Mouse (Mus musculus) kidney, embryonic 15.5 days (tissue): ENCODE measurements around the gene Gm10643. TPM values are rescaled to one million over a fixed set of nuclear protein-coding genes. Genes with fewer than 3 reads are reported as not detected.

Experiments used
- ATAC-seq: fragments of 200-750 bp; cut with Nextera tagmentation; replicated peaks from 2 replicates; pipeline ENCODE4 v1.8.0; 2017; ENCODE audit warnings: moderate TSS enrichment; ENCODE audit not compliant: low FRiP score
- H3K27ac ChIP-seq: fragments of 300-500 bp; sonication (generic); 2 replicates; pipeline ENCODE4 v1.5.1; 2015; ENCODE audit warnings: mild to moderate bottlenecking, inconsistent platforms
- H3K27me3 ChIP-seq: fragments of 300-500 bp; sonication (generic); 2 replicates; pipeline ENCODE4 v1.6.1; 2015; ENCODE audit warnings: inconsistent platforms
- H3K36me3 ChIP-seq: fragments of 300-500 bp; sonication (generic); 2 replicates; pipeline ENCODE4 v1.6.1; 2015; ENCODE audit warnings: inconsistent platforms
- H3K4me1 ChIP-seq: fragments of 300-500 bp; sonication (generic); 2 replicates; pipeline ENCODE4 v1.6.1; 2015; ENCODE audit warnings: inconsistent platforms
- H3K4me2 ChIP-seq: fragments of 300-500 bp; sonication (generic); 2 replicates; pipeline ENCODE4 v1.6.1; 2015; ENCODE audit warnings: moderate library complexity, mild to moderate bottlenecking, inconsistent platforms
- H3K4me3 ChIP-seq: fragments of 300-500 bp; sonication (generic); replicated peaks from 2 replicates; pipeline ENCODE4 v1.5.1; 2015; ENCODE audit warnings: mild to moderate bottlenecking, inconsistent platforms
- H3K9ac ChIP-seq: fragments of 300-500 bp; sonication (generic); 2 replicates; pipeline ENCODE4 v1.6.1; 2015; ENCODE audit warnings: mild to moderate bottlenecking, inconsistent platforms
- H3K9me3 ChIP-seq: fragments of 300-500 bp; sonication (generic); replicated peaks from 2 replicates; pipeline ENCODE4 v1.6.1; 2016; ENCODE audit warnings: inconsistent platforms
- WGBS: fragments of 180-500 bp; shearing (Covaris S2); methylation state at CpG from one replicate; pipeline ENCODE4 v1.1.7; 2015; ENCODE audit warnings: mixed read lengths; 5-methylcytosine and 5-hydroxymethylcytosine counted together
- polyA plus RNA-seq: library from polyadenylated mRNA; unstranded; fragments of >200 nt; fragmentation: Nextera tagmentation; extraction: Ambion mirVana; gene quantifications from 2 replicates; pipeline ENCODE4 v1.2.1, GENCODE M21; 2015

Gm10643 gene
- polyA plus RNA-seq, 1 experiment from 2014 or later: 1.6 TPM

GRCm38 (mm10) chr8:84069750-84070149 is 4.8 kb upstream of the Gm10643 start:
- H3K27ac ChIP-seq: 0 out of 2 replicates have a peak overlapping the region, but pooled peaks have one; percentile 19
- no peak overlapping the region for H3K4me2 ChIP-seq
- peaks cover 67% of the 10 kb centered on the region for H3K4me1 ChIP-seq
- 70% methylated on average over 2 of the region's 2 CpGs for WGBS
- no peak overlapping the region for H3K9ac ChIP-seq
- no peak overlapping the region for H3K4me3 ChIP-seq
- H3K27me3 ChIP-seq: no peaks in the 10 kb centered on the region
- peaks cover 9% of the 10 kb centered on the region; the same call in 1 of the 2 replicates for H3K36me3 ChIP-seq
- ATAC-seq: no peak
- H3K9me3 ChIP-seq: no peaks in the 10 kb centered on the region

DNA sequence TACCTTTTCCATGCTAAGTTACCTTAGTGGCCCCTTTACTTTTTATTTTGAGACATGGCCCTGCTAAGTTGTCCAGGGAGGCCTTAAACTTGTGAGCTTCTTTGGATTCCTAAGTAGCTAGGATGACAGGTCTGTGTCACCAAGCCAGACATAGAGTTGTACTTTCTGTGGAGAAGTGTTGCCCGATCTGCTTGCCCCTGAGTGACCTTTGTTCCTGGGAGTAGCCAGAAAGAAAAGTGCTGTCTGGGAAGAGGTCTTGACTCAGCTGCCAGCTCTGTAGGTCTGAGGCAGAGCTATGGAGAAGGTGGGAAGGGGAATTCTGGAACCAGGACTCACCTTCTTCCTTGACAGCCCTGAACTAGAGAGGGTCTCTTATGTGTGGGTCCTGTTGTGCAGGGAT is 4.2 kb upstream of the Gm10643 start:
- Histone ChIP-seq H3K9me3 (no peaks in the 10 kb centered on the region), H3K4me2 (0 out of 2 replicates have a peak overlapping the region, but pooled peaks have one; percentile 58), H3K36me3 (peaks cover 3% of the 10 kb centered on the region; the same call in 1 of the 2 replicates), H3K27ac (peak overlapping the region; percentile 19; the same call in 1 of the 2 replicates), H3K4me1 (peaks cover 67% of the 10 kb centered on the region), H3K4me3 (no peak overlapping the region), H3K9ac (no peak overlapping the region), H3K27me3 (no peaks in the 10 kb centered on the region)
- 13% methylated on average over 1 of the region's 1 CpGs for WGBS
- no peak for ATAC-seq

GRCm38 (mm10) chr8:84068316-84069035 is 3.5 kb upstream of the Gm10643 start:
- no peaks in the 10 kb centered on the region for H3K9me3 ChIP-seq
- no peaks in the 10 kb centered on the region for H3K27me3 ChIP-seq
- peaks cover 64% of the 10 kb centered on the region for H3K4me1 ChIP-seq
- H3K4me3 ChIP-seq: no peak overlapping the region; the same call in 1 of the 2 replicates
- no peaks in the 10 kb centered on the region for H3K36me3 ChIP-seq
- H3K27ac ChIP-seq: peak overlapping the region; percentile 19; the same call in 1 of the 2 replicates
- H3K9ac ChIP-seq: no peak overlapping the region
- ATAC-seq: no peak
- peak overlapping the region; percentile 58; the same call in 1 of the 2 replicates for H3K4me2 ChIP-seq
- 42% methylated on average over 12 of the region's 12 CpGs for WGBS

GRCm38 (mm10) chr8:84067911-84068310 is 3.0 kb upstream of the Gm10643 start:
- H3K4me3 ChIP-seq: peak overlapping the region; percentile 99
- no peaks in the 10 kb centered on the region for H3K36me3 ChIP-seq
- peaks cover 58% of the 10 kb centered on the region for H3K4me1 ChIP-seq
- peak overlapping the region; percentile 58 for H3K4me2 ChIP-seq
- H3K9ac ChIP-seq: peak overlapping the region; percentile 32
- H3K9me3 ChIP-seq: no peaks in the 10 kb centered on the region
- no peak for ATAC-seq
- no peaks in the 10 kb centered on the region for H3K27me3 ChIP-seq
- WGBS: 80% methylated on average over 7 of the region's 7 CpGs
- H3K27ac ChIP-seq: no peak overlapping the region

DNA sequence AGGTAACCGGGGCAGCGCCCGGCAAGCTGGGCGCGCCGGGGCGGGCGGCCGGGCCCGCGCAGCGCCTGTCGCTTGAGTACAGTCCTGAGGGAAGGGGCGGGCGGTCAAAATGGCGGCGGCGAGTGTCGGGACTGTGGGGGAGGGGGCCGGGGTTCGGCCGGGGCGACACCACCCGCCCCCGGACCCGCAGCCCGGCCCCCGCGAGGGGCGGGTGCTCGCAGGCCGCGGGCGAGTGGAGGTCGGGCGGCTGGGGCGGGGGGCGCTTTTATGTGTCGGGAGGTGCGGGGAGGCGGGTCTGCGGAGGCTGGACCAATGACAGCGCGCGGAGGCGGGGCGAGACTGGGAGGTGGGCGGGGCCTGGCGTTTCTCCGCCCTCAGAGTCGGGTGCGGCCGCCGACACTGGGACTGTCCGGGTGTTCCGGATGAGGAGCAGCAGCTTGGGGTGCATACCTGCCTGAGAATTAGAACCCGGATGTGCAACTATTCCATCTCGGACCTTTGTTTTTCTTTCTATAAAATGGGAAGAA is 2.2 kb upstream of the Gm10643 start:
- peak; percentile 67 for ATAC-seq
- whole genome bisulfite sequencing: 0% methylated on average over 43 of the region's 58 CpGs
- Histone ChIP-seq H3K27ac (peak overlapping the region; percentile 99), H3K27me3 (no peaks in the 10 kb centered on the region), H3K4me2 (peak overlapping the region; percentile 58), H3K4me3 (peak overlapping the region; percentile 99), H3K4me1 (peaks cover 51% of the 10 kb centered on the region), H3K36me3 (no peaks in the 10 kb centered on the region), H3K9me3 (no peaks in the 10 kb centered on the region), H3K9ac (peak overlapping the region; percentile 78)

DNA sequence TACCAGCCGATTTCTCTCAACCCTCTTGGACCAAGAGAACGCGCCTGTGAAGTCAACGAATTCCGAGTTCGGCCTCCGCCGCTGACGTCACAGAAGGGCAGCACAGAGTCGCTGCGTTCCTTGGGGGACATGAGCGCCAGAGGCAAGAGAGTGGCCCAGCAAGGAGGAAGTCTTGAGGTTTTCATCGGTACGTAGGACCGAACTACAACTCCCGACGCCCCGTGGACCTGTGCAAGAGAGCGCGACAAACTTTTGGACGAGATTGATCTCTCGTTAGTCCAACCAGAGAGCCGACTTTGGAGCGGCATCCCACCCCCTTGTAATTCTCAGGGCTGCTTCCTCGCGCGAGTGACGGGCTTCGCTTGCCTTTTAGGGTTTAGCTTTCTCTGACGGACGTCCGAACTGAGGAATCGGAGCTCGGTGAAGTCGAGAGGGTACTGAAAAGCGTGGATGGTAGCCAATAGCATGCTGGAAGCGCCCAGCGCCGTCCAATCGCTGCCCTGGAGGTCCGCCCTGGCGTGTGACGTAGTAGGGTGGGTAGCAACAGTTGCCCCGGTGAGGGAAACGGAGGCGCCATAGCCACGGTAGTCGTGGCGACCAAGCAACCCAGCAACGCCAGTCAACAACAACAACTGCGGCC is 1.5 kb upstream of the Gm10643 start, which contains the start of gene Rfx1:
Rfx1 (plus strand) TSS at position 544 of the 640 bp plus-strand sequence.
- under 1% methylated on average over 51 of the region's 51 CpGs for WGBS
- peak within 1 kb of the TSS; percentile 99 for H3K27ac ChIP-seq
- ATAC-seq: peak; percentile 98

GRCm38 (mm10) chr8:84065457-84066072 is 628 bp upstream of the Gm10643 start:
- Histone ChIP-seq H3K9me3 (no peaks in the 10 kb centered on the region), H3K4me2 (peak overlapping the region; percentile 86), H3K27ac (peak overlapping the region; percentile 84), H3K4me1 (peaks cover 37% of the 10 kb centered on the region), H3K9ac (peak overlapping the region; percentile 61), H3K27me3 (no peaks in the 10 kb centered on the region), H3K36me3 (no peaks in the 10 kb centered on the region), H3K4me3 (peak overlapping the region; percentile 99)
- ATAC-seq: no peak
- 29% methylated on average over 5 of the region's 5 CpGs for WGBS

More for the DNA sequence above, 1.5 kb upstream of the Gm10643 start, which contains the start of gene Rfx1:
- peak within 1 kb of the TSS; percentile 99 for H3K4me3 ChIP-seq
- no peaks in the 10 kb centered on the region for H3K9me3 ChIP-seq
- peak within 1 kb of the TSS; percentile 86 for H3K4me2 ChIP-seq
- peaks cover 44% of the 10 kb centered on the region for H3K4me1 ChIP-seq
- H3K9ac ChIP-seq: peak within 1 kb of the TSS; percentile 78
- no peaks in the 10 kb centered on the region for H3K27me3 ChIP-seq
- no peaks in the 10 kb centered on the region for H3K36me3 ChIP-seq

- WGBS: 59% methylated on average over 8 of the region's 8 CpGs
- no peak overlapping the region for H3K27ac ChIP-seq
- H3K4me2 ChIP-seq: no peak overlapping the region
- no peaks in the 10 kb centered on the region for H3K27me3 ChIP-seq
- peaks cover 23% of the 10 kb centered on the region for H3K4me1 ChIP-seq
- no peaks in the 10 kb centered on the region for H3K36me3 ChIP-seq
- H3K9ac ChIP-seq: no peak overlapping the region
- ATAC-seq: no peak
- H3K4me3 ChIP-seq: no peak overlapping the region
- H3K9me3 ChIP-seq: no peaks in the 10 kb centered on the region
Measured at GRCm38 (mm10) chr8:84063861-84064610, 901 bp downstream of the Gm10643 start.

GRCm38 (mm10) chr8:84060245-84060644 is 4.7 kb downstream of the Gm10643 start:
- H3K9ac ChIP-seq: no peak overlapping the region
- no peak overlapping the region for H3K4me2 ChIP-seq
- no peaks in the 10 kb centered on the region for H3K36me3 ChIP-seq
- H3K9me3 ChIP-seq: no peaks in the 10 kb centered on the region
- H3K27me3 ChIP-seq: no peaks in the 10 kb centered on the region
- no peak for ATAC-seq
- H3K4me3 ChIP-seq: no peak overlapping the region
- no peaks in the 10 kb centered on the region for H3K4me1 ChIP-seq
- 83% methylated on average over 2 of the region's 2 CpGs for WGBS
- H3K27ac ChIP-seq: no peak overlapping the region

GRCm38 (mm10) chr8:84059226-84059625 is 5.7 kb downstream of the Gm10643 start:
- Histone ChIP-seq H3K36me3 (no peaks in the 10 kb centered on the region), H3K27ac (no peak overlapping the region), H3K27me3 (no peaks in the 10 kb centered on the region), H3K9ac (no peak overlapping the region), H3K4me2 (no peak overlapping the region), H3K4me1 (no peaks in the 10 kb centered on the region), H3K4me3 (no peak overlapping the region), H3K9me3 (no peaks in the 10 kb centered on the region)
- no peak for ATAC-seq
- WGBS: 96% methylated on average over 2 of the region's 2 CpGs

- H3K4me2 ChIP-seq: no peak overlapping the region
- H3K4me3 ChIP-seq: no peak overlapping the region
- peaks cover under 1% of the 10 kb centered on the region; the same call in 1 of the 2 replicates for H3K4me1 ChIP-seq
- ATAC-seq: no peak
- H3K9ac ChIP-seq: no peak overlapping the region
- no peaks in the 10 kb centered on the region for H3K27me3 ChIP-seq
- H3K27ac ChIP-seq: no peak overlapping the region
- no peaks in the 10 kb centered on the region for H3K36me3 ChIP-seq
- no peaks in the 10 kb centered on the region for H3K9me3 ChIP-seq
- 82% methylated on average over 1 of the region's 1 CpGs for WGBS
Measured at GRCm38 (mm10) chr8:84057827-84058226, 7.1 kb downstream of the Gm10643 start.
